Mouse (Mus musculus) cerebellum, adult 11-12 months (tissue): ENCODE data around the gene Golph3.
"Not testable (repeated sequence)": the region's sequence is repeated elsewhere in the genome, so short reads cannot be mapped to it uniquely, and the experiment has no call there.

Source experiments
- DNase-seq: peaks from one replicate; pipeline ENCODE4 v3.0.0; 2022

Gene Golph3

GRCm38 (mm10) chr15:12360519-12361212, 39.4 kb downstream of the Golph3 start:
- DNase-seq = no peak

- no peak for DNase-seq
These were observed 40.9 kb downstream of the Golph3 start for GRCm38 (mm10) chr15:12362001-12362700.

GRCm38 (mm10) chr15:12362701-12363040, 41.4 kb downstream of the Golph3 start:
- no peak for DNase-seq

- no peak for DNase-seq
These were observed 42.8 kb downstream of the Golph3 start for GRCm38 (mm10) chr15:12364096-12364495.

GRCm38 (mm10) chr15:12365416-12366071, 44.3 kb downstream of the Golph3 start:
- no peak for DNase-seq

- peak; percentile 67 for DNase-seq
These were observed 44.8 kb downstream of the Golph3 start for GRCm38 (mm10) chr15:12366072-12366469.

- DNase-seq = not testable (repeated sequence)
These were observed 45.5 kb downstream of the Golph3 start for GRCm38 (mm10) chr15:12366580-12367305.

GRCm38 (mm10) chr15:12367306-12368080, 46.2 kb downstream of the Golph3 start:
- no peak for DNase-seq

GRCm38 (mm10) chr15:12368357-12368756, 47.1 kb downstream of the Golph3 start:
- DNase-seq = no peak

- DNase-seq = no peak
These were observed 47.6 kb downstream of the Golph3 start for GRCm38 (mm10) chr15:12368850-12369249.

- no peak for DNase-seq
These were observed 48.8 kb downstream of the Golph3 start for GRCm38 (mm10) chr15:12370096-12370495.

GRCm38 (mm10) chr15:12371183-12371582, 49.9 kb downstream of the Golph3 start:
- DNase-seq = peak; percentile 59

- DNase-seq = no peak
These were observed 52.2 kb downstream of the Golph3 start for GRCm38 (mm10) chr15:12373496-12373895.

GRCm38 (mm10) chr15:12373918-12374317, 52.7 kb downstream of the Golph3 start:
- no peak for DNase-seq

GRCm38 (mm10) chr15:12374916-12375315, 53.7 kb downstream of the Golph3 start:
- no peak for DNase-seq

GRCm38 (mm10) chr15:12375641-12376311, 54.5 kb downstream of the Golph3 start:
- DNase-seq = peak; percentile 55

- no peak for DNase-seq
These were observed 55.3 kb downstream of the Golph3 start for GRCm38 (mm10) chr15:12376491-12377069.

- DNase-seq = no peak
These were observed 56.5 kb downstream of the Golph3 start for GRCm38 (mm10) chr15:12377800-12378199.

- DNase-seq = no peak
These were observed 58.8 kb downstream of the Golph3 start for GRCm38 (mm10) chr15:12380057-12380456.

- DNase-seq = no peak
These were observed 59.3 kb downstream of the Golph3 start for GRCm38 (mm10) chr15:12380548-12380947.

GRCm38 (mm10) chr15:12384679-12385078, 63.4 kb downstream of the Golph3 start:
- DNase-seq = no peak
